Mouse (Mus musculus) forebrain, postnatal 0 days (tissue): ENCODE data around the gene Thop1. TPM values are rescaled to one million over a fixed set of nuclear protein-coding genes. Genes with fewer than 3 reads are reported as not detected.

ENCODE experiments used
- ATAC-seq: fragments of 200-750 bp; cut with Nextera tagmentation; 2 replicates; pipeline ENCODE4 v1.8.0; 2017; ENCODE audit warnings: mild to moderate bottlenecking, moderate library complexity
- DNase-seq: peaks from one replicate; pipeline ENCODE4 v3.0.0-alpha.2; 2015
- H3K27ac ChIP-seq: fragments of 300-500 bp; sonication (generic); 2 replicates; pipeline ENCODE4 v1.5.1; 2014; ENCODE audit warnings: low read depth, mild to moderate bottlenecking, antibody characterized with exemption, low read length, moderate library complexity, mixed read lengths
- H3K27me3 ChIP-seq: fragments of 300-500 bp; sonication (generic); 2 replicates; pipeline ENCODE4 v1.6.1; 2014; ENCODE audit warnings: mild to moderate bottlenecking, low read length, mixed read lengths; ENCODE audit not compliant: insufficient read depth
- H3K36me3 ChIP-seq: fragments of 300-500 bp; sonication (generic); 2 replicates; pipeline ENCODE4 v1.6.1; 2014; ENCODE audit warnings: mild to moderate bottlenecking, moderate library complexity; ENCODE audit not compliant: insufficient read depth
- H3K4me1 ChIP-seq: fragments of 300-500 bp; sonication (generic); 2 replicates; pipeline ENCODE4 v1.6.1; 2014; ENCODE audit warnings: antibody characterized with exemption; ENCODE audit not compliant: insufficient read depth
- H3K4me2 ChIP-seq: fragments of 300-500 bp; sonication (generic); 2 replicates; pipeline ENCODE4 v1.6.1; 2014; ENCODE audit warnings: low read depth, mild to moderate bottlenecking, moderate library complexity
- H3K4me3 ChIP-seq: fragments of 300-500 bp; sonication (generic); 2 replicates; pipeline ENCODE4 v1.5.1; 2014; ENCODE audit warnings: low read depth, low read length, mixed read lengths
- H3K9ac ChIP-seq: fragments of 300-500 bp; sonication (generic); 2 replicates; pipeline ENCODE4 v1.6.1; 2014; ENCODE audit warnings: mild to moderate bottlenecking
- H3K9me3 ChIP-seq: fragments of 300-500 bp; sonication (generic); 2 replicates; pipeline ENCODE4 v1.6.1; 2016; ENCODE audit warnings: low read length
- CTCF ChIP-seq: sonication (generic); IDR thresholded peaks from 2 replicates; pipeline ENCODE4 v1.5.1; 2016; ENCODE audit warnings: antibody characterized with exemption, control low read depth, low read depth
- WGBS: fragments of 180-500 bp; shearing (Covaris S2); extraction: QIAGEN DNeasy Blood & Tissue Kit; methylation state at CpG from one replicate; pipeline ENCODE4 v1.1.7; 2014; 5-methylcytosine and 5-hydroxymethylcytosine counted together
- microRNA-seq, 2 experiments: library from miRNA; unstranded; fragments of <30 nt; microRNA quantifications; one replicate each; pipeline ENCODE4; 2016
- polyA plus RNA-seq: library from polyadenylated mRNA; unstranded; fragments of >200 nt; fragmentation: Nextera tagmentation; extraction: Ambion mirVana; gene quantifications from 2 replicates; pipeline ENCODE4 v1.2.1, GENCODE M21; 2015
- total RNA-seq: library from RNA; depleted of rRNA; stranded (reverse); fragments of >200 nt; gene quantifications from 2 replicates; pipeline ENCODE4 v1.2.3, GENCODE M21; 2014; rRNA removed

Thop1 gene
- total and polyA plus RNA-seq, 2 experiments from 2014 or later: 45.9 to 69.0 TPM

DNA sequence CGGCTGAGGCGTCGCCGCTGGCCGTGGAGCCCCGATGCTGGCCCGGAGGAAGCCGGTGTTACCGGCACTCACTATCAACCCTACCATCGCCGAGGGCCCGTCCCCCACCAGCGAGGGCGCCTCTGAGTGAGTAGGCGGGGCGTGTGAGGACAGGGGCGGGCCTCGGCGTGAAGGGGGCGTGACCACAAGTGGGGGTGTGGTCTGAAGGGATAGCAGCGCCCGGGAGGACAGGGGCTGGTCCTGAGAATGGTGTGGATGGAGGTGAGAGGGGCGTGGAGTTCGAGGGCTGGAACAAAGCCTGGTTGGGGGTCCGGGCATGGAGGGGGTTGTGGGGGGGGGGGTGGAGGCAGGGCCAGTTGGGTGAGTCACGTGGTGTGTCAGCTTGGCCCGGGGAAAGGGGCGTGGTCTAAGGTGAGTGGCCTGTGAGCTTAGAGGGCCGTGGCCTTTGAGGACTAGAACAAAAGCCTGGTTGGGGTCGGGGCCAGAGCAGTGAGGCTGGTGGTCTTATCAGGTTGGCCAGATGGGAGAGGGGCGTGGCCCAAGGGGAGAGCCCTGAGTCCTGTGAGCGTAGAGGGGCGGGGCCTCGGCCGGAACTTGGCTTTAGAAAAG, 36.4 kb downstream of the Thop1 start:
- Histone ChIP-seq H3K9ac (peak overlapping the region; percentile 99), H3K9me3 (no peaks in the 10 kb centered on the region), H3K27me3 (no peaks in the 10 kb centered on the region), H3K4me3 (peak overlapping the region; percentile 100), H3K27ac (peak overlapping the region; percentile 99), H3K36me3 (peaks cover 28% of the 10 kb centered on the region), H3K4me2 (peak overlapping the region; percentile 76), H3K4me1 (peaks cover 14% of the 10 kb centered on the region)
- peak; percentile 90 for ATAC-seq
- 2% methylated on average over 34 of the region's 35 CpGs for WGBS
- DNase-seq: peak; percentile 82
- peak; percentile 44; the same call in 1 of the 2 replicates for TF ChIP-seq CTCF

GRCm38 (mm10) chr10:81112946-81113345, 43.1 kb downstream of the Thop1 start:
- Histone ChIP-seq H3K4me1 (no peaks in the 10 kb centered on the region), H3K27ac (no peak overlapping the region), H3K36me3 (peaks cover 80% of the 10 kb centered on the region), H3K9me3 (no peaks in the 10 kb centered on the region), H3K9ac (no peak overlapping the region), H3K27me3 (no peaks in the 10 kb centered on the region), H3K4me3 (no peak overlapping the region), H3K4me2 (no peak overlapping the region)
- WGBS: 96% methylated on average over 6 of the region's 6 CpGs
- DNase-seq (no peak), ATAC-seq (no peak)
- no peak for TF ChIP-seq CTCF

GRCm38 (mm10) chr10:81119625-81120024, 49.8 kb downstream of the Thop1 start:
- 95% methylated on average over 10 of the region's 10 CpGs for WGBS
- H3K9me3 ChIP-seq: no peaks in the 10 kb centered on the region
- no peak overlapping the region for H3K4me2 ChIP-seq
- H3K9ac ChIP-seq: no peak overlapping the region
- H3K36me3 ChIP-seq: peaks cover 93% of the 10 kb centered on the region
- ATAC-seq (no peak), DNase-seq (no peak)
- no peaks in the 10 kb centered on the region for H3K4me1 ChIP-seq
- no peak overlapping the region for H3K4me3 ChIP-seq
- TF ChIP-seq CTCF: no peak
- no peak overlapping the region for H3K27ac ChIP-seq
- H3K27me3 ChIP-seq: no peaks in the 10 kb centered on the region

DNA sequence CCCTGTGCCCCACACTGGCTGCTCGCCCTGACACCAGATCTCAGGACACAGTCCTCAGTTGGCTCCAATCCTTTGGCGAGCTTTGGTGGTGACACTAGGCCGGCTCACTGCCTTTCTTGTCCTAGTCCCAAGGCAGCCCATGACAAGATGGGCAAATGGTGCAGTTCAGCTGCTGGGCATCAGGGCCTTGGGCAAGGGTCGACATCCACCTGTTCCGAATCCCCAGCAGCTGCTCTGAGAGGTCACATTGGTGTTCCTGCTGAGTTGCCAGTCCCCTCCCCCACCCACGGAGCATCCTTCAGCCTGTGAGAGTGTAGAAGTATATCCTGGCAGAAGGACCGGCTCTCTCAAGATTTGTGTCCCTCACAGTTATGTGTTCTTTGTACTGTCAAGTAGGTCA, 50.8 kb downstream of the Thop1 start:
- Histone ChIP-seq H3K4me2 (no peak overlapping the region), H3K27ac (no peak overlapping the region), H3K4me1 (no peaks in the 10 kb centered on the region), H3K27me3 (no peaks in the 10 kb centered on the region), H3K9ac (no peak overlapping the region), H3K36me3 (peaks cover 86% of the 10 kb centered on the region), H3K9me3 (no peaks in the 10 kb centered on the region), H3K4me3 (no peak overlapping the region)
- no peak for DNase-seq
- 81% methylated on average over 7 of the region's 7 CpGs for WGBS
- no peak for ATAC-seq
- no peak for TF ChIP-seq CTCF

DNA sequence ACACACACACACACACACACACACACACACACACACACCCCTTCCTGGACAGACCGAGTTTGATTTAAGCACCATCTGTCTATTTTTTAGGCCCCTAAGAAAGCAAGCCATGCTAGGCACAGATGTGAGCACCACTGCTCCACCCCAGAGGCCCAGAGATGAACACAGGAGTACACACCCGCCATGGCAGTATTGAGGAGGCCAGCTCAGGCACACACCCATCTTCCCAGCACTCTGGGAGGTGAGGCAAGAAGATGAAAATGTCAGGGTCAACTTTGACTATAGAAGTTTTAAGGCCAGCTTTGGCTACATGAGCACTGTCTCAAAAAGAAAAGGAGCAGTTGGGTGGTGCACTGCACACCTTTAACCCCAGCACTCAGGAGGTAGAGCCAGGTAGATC, 53.1 kb downstream of the Thop1 start:
- Histone ChIP-seq H3K4me3 (no peak overlapping the region), H3K4me2 (no peak overlapping the region), H3K27me3 (no peaks in the 10 kb centered on the region), H3K9me3 (no peaks in the 10 kb centered on the region), H3K27ac (no peak overlapping the region), H3K36me3 (peaks cover 67% of the 10 kb centered on the region), H3K4me1 (no peaks in the 10 kb centered on the region), H3K9ac (no peak overlapping the region)
- TF ChIP-seq CTCF: no peak
- WGBS: 88% methylated on average over 2 of the region's 2 CpGs
- DNase-seq (no peak), ATAC-seq (no peak)

- no peak overlapping the region for H3K4me3 ChIP-seq
- no peaks in the 10 kb centered on the region for H3K9me3 ChIP-seq
- ATAC-seq: no peak
- H3K36me3 ChIP-seq: peaks cover 63% of the 10 kb centered on the region
- no peak overlapping the region for H3K27ac ChIP-seq
- H3K27me3 ChIP-seq: 0 out of 2 replicates have a peak, but pooled peaks cover 3% of the 10 kb centered on the region
- H3K4me2 ChIP-seq: no peak overlapping the region
- no peak overlapping the region for H3K9ac ChIP-seq
- TF ChIP-seq CTCF: no peak
- 77% methylated on average over 11 of the region's 11 CpGs for WGBS
- H3K4me1 ChIP-seq: no peaks in the 10 kb centered on the region
- DNase-seq: no peak
These were observed 53.7 kb downstream of the Thop1 start for GRCm38 (mm10) chr10:81123500-81123899.

Small RNA genes lying within 50 kb of the gene (microRNA-seq; reads per million reads assigned to microRNA genes)
- gene Mir5615-1: 0 reads per million in 2 experiments
- 0 reads per million in 2 experiments for gene Mir5615-2

Other genes starting within 250 kb of the Thop1 start
- gene Oaz1, start 243.4 kb upstream of the Thop1 start, total RNA-seq: 1,019 and 1,040 TPM in 2 replicates
- gene Oaz1, start 243.4 kb upstream of the Thop1 start, polyA plus RNA-seq: 1,146 and 1,244 TPM in 2 replicates
- 23.3 and 23.7 TPM in 2 replicates for gene Lingo3, start 226.0 kb upstream of the Thop1 start, total RNA-seq
- gene Lingo3, start 226.0 kb upstream of the Thop1 start, polyA plus RNA-seq: 18.5 and 20.3 TPM in 2 replicates
- gene Lsm7, start 214.8 kb upstream of the Thop1 start, total RNA-seq: 158 and 292 TPM in 2 replicates
- gene Lsm7, start 214.8 kb upstream of the Thop1 start, polyA plus RNA-seq: 306 and 392 TPM in 2 replicates
- gene Sppl2b, start 214.8 kb upstream of the Thop1 start, total RNA-seq: 79.2 and 90.3 TPM in 2 replicates
- gene Sppl2b, start 214.8 kb upstream of the Thop1 start, polyA plus RNA-seq: 64.6 and 74.4 TPM in 2 replicates
- 0.08 and 0.33 TPM in 2 replicates for gene Tmprss9, start 198.2 kb upstream of the Thop1 start, total RNA-seq
- gene Tmprss9, start 198.2 kb upstream of the Thop1 start, polyA plus RNA-seq: 0.18 and 0.22 TPM in 2 replicates
- 214 and 233 TPM in 2 replicates for gene Timm13, start 169.1 kb upstream of the Thop1 start, total RNA-seq
- 381 and 448 TPM in 2 replicates for gene Timm13, start 169.1 kb upstream of the Thop1 start, polyA plus RNA-seq
- gene Lmnb2, start 151.8 kb upstream of the Thop1 start, total RNA-seq: 46.1 and 46.5 TPM in 2 replicates
- gene Lmnb2, start 151.8 kb upstream of the Thop1 start, polyA plus RNA-seq: 22.1 and 24.5 TPM in 2 replicates
- gene Gadd45b, start 140.0 kb upstream of the Thop1 start, total RNA-seq: 5.0 and 5.8 TPM in 2 replicates
- gene Gadd45b, start 140.0 kb upstream of the Thop1 start, polyA plus RNA-seq: 6.5 and 7.7 TPM in 2 replicates
- gene Gng7, start 55.1 kb upstream of the Thop1 start, total RNA-seq: 64.5 and 91.4 TPM in 2 replicates
- 76.2 and 85.7 TPM in 2 replicates for gene Gng7, start 55.1 kb upstream of the Thop1 start, polyA plus RNA-seq
- gene Diras1, start 44.4 kb upstream of the Thop1 start, total RNA-seq: 65.4 and 76.0 TPM in 2 replicates
- gene Diras1, start 44.4 kb upstream of the Thop1 start, polyA plus RNA-seq: 66.1 and 70.2 TPM in 2 replicates
- gene Slc39a3, start 32.6 kb upstream of the Thop1 start, total RNA-seq: 82.1 and 104 TPM in 2 replicates
- gene Slc39a3, start 32.6 kb upstream of the Thop1 start, polyA plus RNA-seq: 43.5 and 45.2 TPM in 2 replicates
- gene Sgta, start 9.9 kb upstream of the Thop1 start, total RNA-seq: 176 and 215 TPM in 2 replicates
- 326 and 360 TPM in 2 replicates for gene Sgta, start 9.9 kb upstream of the Thop1 start, polyA plus RNA-seq
- 0.38 and 0.43 TPM in 2 replicates for gene Creb3l3, start 28.8 kb downstream of the Thop1 start, total RNA-seq
- 0.29 and 0.40 TPM in 2 replicates for gene Creb3l3, start 28.8 kb downstream of the Thop1 start, polyA plus RNA-seq
- gene Map2k2, start 35.9 kb downstream of the Thop1 start, total RNA-seq: 194 and 215 TPM in 2 replicates
- gene Map2k2, start 35.9 kb downstream of the Thop1 start, polyA plus RNA-seq: 167 and 194 TPM in 2 replicates
- gene Zbtb7a, start 65.2 kb downstream of the Thop1 start, total RNA-seq: 21.6 and 27.2 TPM in 2 replicates
- 12.4 and 15.7 TPM in 2 replicates for gene Zbtb7a, start 65.2 kb downstream of the Thop1 start, polyA plus RNA-seq
- 30.1 and 32.5 TPM in 2 replicates for gene Pias4, start 97.9 kb downstream of the Thop1 start, total RNA-seq
- 28.1 and 35.8 TPM in 2 replicates for gene Pias4, start 97.9 kb downstream of the Thop1 start, polyA plus RNA-seq
- gene Eef2, start 106.6 kb downstream of the Thop1 start, total RNA-seq: 2,084 and 2,175 TPM in 2 replicates
- gene Eef2, start 106.6 kb downstream of the Thop1 start, polyA plus RNA-seq: 466 and 485 TPM in 2 replicates
- 64.6 and 68.9 TPM in 2 replicates for gene Dapk3, start 113.0 kb downstream of the Thop1 start, total RNA-seq
- gene Dapk3, start 113.0 kb downstream of the Thop1 start, polyA plus RNA-seq: 58.1 TPM in 2 replicates
- gene 4930442H23Rik, start 113.8 kb downstream of the Thop1 start, total RNA-seq: not detected in 2 replicates
- gene 4930442H23Rik, start 113.8 kb downstream of the Thop1 start, polyA plus RNA-seq: 0.11 and 0.24 TPM in 2 replicates
- gene Nmrk2, start 132.0 kb downstream of the Thop1 start, total RNA-seq: 0.08 TPM in 1 of 2 replicates, not detected in the other
- gene Nmrk2, start 132.0 kb downstream of the Thop1 start, polyA plus RNA-seq: not detected in 2 replicates
- 163 and 170 TPM in 2 replicates for gene Atcay, start 160.8 kb downstream of the Thop1 start, total RNA-seq
- gene Atcay, start 160.8 kb downstream of the Thop1 start, polyA plus RNA-seq: 78.8 and 79.2 TPM in 2 replicates
- gene Zfr2, start 163.1 kb downstream of the Thop1 start, total RNA-seq: 51.0 and 52.1 TPM in 2 replicates
- gene Zfr2, start 163.1 kb downstream of the Thop1 start, polyA plus RNA-seq: 13.0 and 18.7 TPM in 2 replicates
- gene Matk, start 182.9 kb downstream of the Thop1 start, total RNA-seq: 87.3 and 113 TPM in 2 replicates
- 66.4 and 79.4 TPM in 2 replicates for gene Matk, start 182.9 kb downstream of the Thop1 start, polyA plus RNA-seq
- gene Mrpl54, start 196.9 kb downstream of the Thop1 start, total RNA-seq: 90.2 and 94.9 TPM in 2 replicates
- gene Mrpl54, start 196.9 kb downstream of the Thop1 start, polyA plus RNA-seq: 134 and 148 TPM in 2 replicates
- gene Apba3, start 196.9 kb downstream of the Thop1 start, total RNA-seq: 43.3 and 44.6 TPM in 2 replicates
- gene Apba3, start 196.9 kb downstream of the Thop1 start, polyA plus RNA-seq: 22.8 and 24.8 TPM in 2 replicates
- gene Tjp3, start 221.5 kb downstream of the Thop1 start, total RNA-seq: 6.3 and 8.5 TPM in 2 replicates
- 5.7 and 6.4 TPM in 2 replicates for gene Tjp3, start 221.5 kb downstream of the Thop1 start, polyA plus RNA-seq
- gene Pip5k1c, start 222.9 kb downstream of the Thop1 start, total RNA-seq: 189 and 229 TPM in 2 replicates
- 110 and 130 TPM in 2 replicates for gene Pip5k1c, start 222.9 kb downstream of the Thop1 start, polyA plus RNA-seq